Mouse (Mus musculus) liver, embryonic 15.5 days (tissue): ENCODE data around the gene Sstr3. TPM values are rescaled to one million over a fixed set of nuclear protein-coding genes. Genes with fewer than 3 reads are reported as not detected.

ENCODE experiments used
- ATAC-seq: fragments of 200-750 bp; cut with Nextera tagmentation; 2 replicates; pipeline ENCODE4 v1.8.0; 2017; ENCODE audit warnings: moderate number of reproducible peaks, mild to moderate bottlenecking, moderate library complexity; ENCODE audit not compliant: insufficient read depth
- H3K27ac ChIP-seq: fragments of 300-500 bp; sonication (generic); replicated peaks from 2 replicates; pipeline ENCODE4 v1.5.1; 2015; ENCODE audit warnings: mild to moderate bottlenecking, inconsistent platforms
- H3K27me3 ChIP-seq: fragments of 300-500 bp; sonication (generic); 2 replicates; pipeline ENCODE4 v1.6.1; 2015; ENCODE audit warnings: mild to moderate bottlenecking, inconsistent platforms
- H3K36me3 ChIP-seq: fragments of 300-500 bp; sonication (generic); replicated peaks from 2 replicates; pipeline ENCODE4 v1.6.1; 2015; ENCODE audit warnings: moderate library complexity, mild to moderate bottlenecking, inconsistent platforms
- H3K4me1 ChIP-seq: fragments of 300-500 bp; sonication (generic); replicated peaks from 2 replicates; pipeline ENCODE4 v1.6.1; 2015; ENCODE audit warnings: inconsistent platforms
- H3K4me2 ChIP-seq: fragments of 300-500 bp; sonication (generic); 2 replicates; pipeline ENCODE4 v1.6.1; 2015; ENCODE audit warnings: moderate library complexity, mild to moderate bottlenecking, inconsistent platforms
- H3K4me3 ChIP-seq: fragments of 300-500 bp; sonication (generic); replicated peaks from 2 replicates; pipeline ENCODE4 v1.5.1; 2015; ENCODE audit warnings: mild to moderate bottlenecking, inconsistent platforms
- H3K9ac ChIP-seq: fragments of 300-500 bp; sonication (generic); 2 replicates; pipeline ENCODE4 v1.6.1; 2015; ENCODE audit warnings: moderate library complexity, mild to moderate bottlenecking, inconsistent platforms
- H3K9me3 ChIP-seq: fragments of 300-500 bp; sonication (generic); replicated peaks from 2 replicates; pipeline ENCODE4 v1.6.1; 2016; ENCODE audit warnings: inconsistent platforms
- WGBS: fragments of 180-500 bp; shearing (Covaris S2); methylation state at CpG from one replicate; pipeline ENCODE4 v1.1.7; 2015; ENCODE audit warnings: mixed read lengths; ENCODE audit not compliant: insufficient replicate concordance; 5-methylcytosine and 5-hydroxymethylcytosine counted together
- polyA plus RNA-seq: library from polyadenylated mRNA; unstranded; fragments of >200 nt; fragmentation: Nextera tagmentation; extraction: Ambion mirVana; gene quantifications from 2 replicates; pipeline ENCODE4 v1.2.1, GENCODE M21; 2015

Gene Sstr3
- polyA plus RNA-seq, 1 experiment from 2014 or later = not detected

DNA sequence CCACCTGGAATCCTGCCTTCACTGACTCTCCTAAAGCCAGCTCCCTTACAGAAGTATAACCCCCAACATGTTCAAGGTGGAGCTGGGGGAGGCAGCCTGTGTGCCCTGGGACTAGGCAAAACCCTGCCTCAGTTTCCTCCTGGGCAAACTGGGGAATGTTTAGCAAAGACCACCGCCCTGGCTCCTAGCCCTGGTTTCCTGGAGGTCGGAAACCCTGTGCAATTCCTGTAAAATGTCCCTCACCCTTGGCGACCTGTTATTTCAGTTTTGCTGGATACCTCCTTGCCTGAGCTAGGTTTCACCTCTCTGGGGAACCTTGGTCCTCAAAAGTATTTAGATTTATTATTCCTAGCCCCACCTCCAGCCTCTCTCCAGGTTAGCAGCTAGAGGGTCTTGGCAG is 14.3 kb downstream of the Sstr3 start:
- H3K36me3 ChIP-seq = no peaks in the 10 kb centered on the region
- no peaks in the 10 kb centered on the region; the same call in 1 of the 2 replicates for H3K27me3 ChIP-seq
- no peak overlapping the region for H3K9ac ChIP-seq
- peaks cover 34% of the 10 kb centered on the region for H3K4me1 ChIP-seq
- H3K4me3 ChIP-seq = no peak overlapping the region
- no peaks in the 10 kb centered on the region for H3K9me3 ChIP-seq
- no peak for ATAC-seq
- H3K4me2 ChIP-seq = no peak overlapping the region
- H3K27ac ChIP-seq = no peak overlapping the region
- 41% methylated on average over 3 of the region's 3 CpGs for WGBS

DNA sequence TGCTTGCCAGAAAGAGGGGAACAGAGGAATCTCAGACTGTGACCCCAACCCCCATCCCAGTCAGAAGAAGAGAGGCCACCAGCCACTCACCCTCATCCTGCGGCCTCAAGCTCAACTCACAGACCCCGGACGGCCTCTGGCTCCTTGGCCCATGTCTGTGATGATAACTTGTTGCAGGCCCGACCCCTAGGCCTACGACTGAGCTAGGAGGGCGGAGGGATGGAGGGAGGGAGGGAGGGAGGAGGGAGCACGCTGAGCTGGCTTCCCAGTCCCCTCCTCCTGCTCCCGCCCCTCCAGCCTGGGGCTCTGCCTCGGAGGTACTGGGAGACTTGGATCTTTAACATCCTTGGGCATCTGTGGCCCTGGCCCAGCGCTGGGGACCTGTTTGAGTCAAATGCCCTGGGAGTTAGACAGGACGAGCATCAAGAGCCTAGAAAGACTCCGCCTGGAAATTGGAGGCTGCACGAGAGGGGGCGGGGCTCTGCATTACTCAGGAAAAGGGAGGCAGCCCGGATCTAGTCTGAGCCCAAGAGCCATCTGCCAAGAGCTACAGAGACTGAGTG is 15.0 kb downstream of the Sstr3 start:
- WGBS = 23% methylated on average over 15 of the region's 15 CpGs
- Histone ChIP-seq H3K27ac (peak overlapping the region; percentile 41; the same call in 1 of the 2 replicates), H3K36me3 (no peaks in the 10 kb centered on the region), H3K9ac (no peak overlapping the region), H3K9me3 (no peaks in the 10 kb centered on the region), H3K4me2 (peak overlapping the region; percentile 56), H3K27me3 (no peaks in the 10 kb centered on the region; the same call in 1 of the 2 replicates), H3K4me3 (peak overlapping the region; percentile 42), H3K4me1 (peaks cover 34% of the 10 kb centered on the region)
- no peak for ATAC-seq

DNA sequence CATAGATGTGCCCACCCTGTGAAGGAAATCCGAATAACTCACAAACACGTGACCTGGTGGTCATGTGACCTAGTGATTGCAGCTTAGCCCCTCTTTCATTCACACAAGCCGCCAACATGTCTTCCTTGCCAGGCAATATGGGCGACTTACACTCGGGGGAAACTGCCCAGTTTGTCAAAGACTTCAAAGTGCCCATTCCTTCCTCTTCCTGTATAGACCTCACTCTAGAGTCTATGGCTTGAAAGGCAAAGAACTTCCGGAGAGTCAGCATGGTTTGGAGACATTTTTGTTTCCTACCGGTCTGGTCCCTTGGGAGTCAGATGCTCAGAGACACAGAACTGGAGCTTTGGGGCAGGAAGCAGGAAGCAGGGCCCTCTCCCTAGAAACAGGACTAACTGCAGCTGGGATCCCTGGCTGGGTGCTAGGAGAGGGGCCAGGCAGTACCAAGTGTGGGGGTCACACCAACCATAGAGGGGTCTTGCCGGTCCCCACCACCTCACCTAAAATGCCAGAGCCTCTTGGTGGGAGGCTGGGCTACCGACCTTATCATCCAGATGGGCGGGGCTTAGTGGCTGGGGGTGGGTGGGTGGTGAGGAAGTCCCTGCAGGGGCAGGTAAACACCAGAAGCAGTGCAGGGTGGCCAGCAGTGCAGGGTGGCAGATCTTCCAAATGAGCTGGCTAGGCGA is 15.6 kb downstream of the Sstr3 start:
- peak overlapping the region; percentile 42 for H3K4me3 ChIP-seq
- 22% methylated on average over 11 of the region's 11 CpGs for WGBS
- H3K4me1 ChIP-seq = peaks cover 34% of the 10 kb centered on the region
- H3K9me3 ChIP-seq = no peaks in the 10 kb centered on the region
- no peaks in the 10 kb centered on the region for H3K36me3 ChIP-seq
- peak overlapping the region; percentile 56 for H3K4me2 ChIP-seq
- no peaks in the 10 kb centered on the region; the same call in 1 of the 2 replicates for H3K27me3 ChIP-seq
- peak overlapping the region; percentile 41; the same call in 1 of the 2 replicates for H3K27ac ChIP-seq
- H3K9ac ChIP-seq = no peak overlapping the region
- no peak for ATAC-seq

DNA sequence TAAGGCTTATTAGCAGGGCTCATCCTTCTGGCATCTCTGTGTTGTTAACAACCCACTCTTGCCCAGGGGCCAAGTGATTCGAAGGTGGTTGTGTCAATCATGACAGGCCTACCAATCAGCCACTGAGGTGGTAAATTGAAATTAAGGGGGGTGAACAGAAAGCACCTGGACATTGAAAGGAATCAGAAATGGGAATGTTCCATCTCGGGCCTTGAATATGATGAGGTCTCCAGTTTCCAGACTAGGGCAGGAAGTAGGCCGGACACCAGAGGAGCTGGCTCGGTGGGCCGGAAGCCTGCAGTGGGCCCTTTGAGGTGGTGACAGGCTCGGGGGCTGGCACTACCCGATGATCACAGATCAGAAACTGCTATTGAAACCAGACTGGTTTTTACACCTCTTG is 16.5 kb downstream of the Sstr3 start:
- Histone ChIP-seq H3K9me3 (no peaks in the 10 kb centered on the region), H3K4me1 (peaks cover 33% of the 10 kb centered on the region), H3K27ac (no peak overlapping the region), H3K27me3 (no peaks in the 10 kb centered on the region; the same call in 1 of the 2 replicates), H3K9ac (no peak overlapping the region), H3K4me2 (no peak overlapping the region), H3K4me3 (no peak overlapping the region), H3K36me3 (no peaks in the 10 kb centered on the region)
- 43% methylated on average over 7 of the region's 7 CpGs for WGBS
- no peak for ATAC-seq

DNA sequence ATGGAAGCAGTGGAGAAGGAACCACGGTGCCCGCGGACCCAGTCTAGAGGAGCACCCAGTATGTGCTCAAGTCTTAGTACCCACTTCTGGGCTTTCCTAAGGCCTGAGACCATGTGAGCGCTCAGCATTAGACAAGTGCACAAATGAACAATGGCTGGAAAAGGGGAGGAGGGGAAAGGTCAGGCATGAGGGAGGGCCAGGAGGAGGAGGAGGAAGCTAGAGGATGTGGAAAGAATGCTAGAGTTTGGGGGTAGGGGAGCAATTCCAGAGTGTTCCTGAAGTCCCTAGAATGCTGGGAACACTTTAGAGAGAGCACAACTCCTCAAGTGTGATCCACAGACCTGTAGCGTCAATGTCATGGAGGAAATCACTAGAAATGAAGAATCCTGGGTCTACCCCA is 20.3 kb downstream of the Sstr3 start:
- no peaks in the 10 kb centered on the region for H3K9me3 ChIP-seq
- 87% methylated on average over 5 of the region's 5 CpGs for WGBS
- H3K9ac ChIP-seq = no peak overlapping the region
- ATAC-seq = no peak
- no peak overlapping the region for H3K4me2 ChIP-seq
- no peaks in the 10 kb centered on the region for H3K27me3 ChIP-seq
- no peak overlapping the region for H3K27ac ChIP-seq
- no peak overlapping the region for H3K4me3 ChIP-seq
- H3K4me1 ChIP-seq = peaks cover 7% of the 10 kb centered on the region; the same call in 1 of the 2 replicates
- no peaks in the 10 kb centered on the region for H3K36me3 ChIP-seq

DNA sequence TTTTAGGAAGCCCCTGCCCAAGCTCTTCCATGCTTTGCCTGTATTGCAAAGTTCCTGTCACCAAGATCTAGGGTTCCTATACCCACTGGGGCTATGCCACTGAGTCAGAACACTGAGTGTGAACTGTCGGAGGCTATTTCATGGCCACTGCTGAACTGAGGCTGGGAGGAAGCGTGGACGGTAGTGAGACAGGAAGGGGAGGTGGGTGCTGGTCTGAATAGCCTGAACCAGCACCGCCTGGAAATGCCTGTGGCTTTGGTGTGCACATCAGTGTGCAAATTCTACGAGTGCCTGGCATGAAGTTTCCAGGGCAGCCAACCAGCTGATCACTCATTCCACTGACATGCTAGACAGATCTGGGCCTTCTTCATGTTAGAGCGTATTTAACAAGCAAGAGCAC is 22.6 kb downstream of the Sstr3 start:
- WGBS = 41% methylated on average over 6 of the region's 6 CpGs
- H3K4me2 ChIP-seq = no peak overlapping the region
- H3K9ac ChIP-seq = no peak overlapping the region

DNA sequence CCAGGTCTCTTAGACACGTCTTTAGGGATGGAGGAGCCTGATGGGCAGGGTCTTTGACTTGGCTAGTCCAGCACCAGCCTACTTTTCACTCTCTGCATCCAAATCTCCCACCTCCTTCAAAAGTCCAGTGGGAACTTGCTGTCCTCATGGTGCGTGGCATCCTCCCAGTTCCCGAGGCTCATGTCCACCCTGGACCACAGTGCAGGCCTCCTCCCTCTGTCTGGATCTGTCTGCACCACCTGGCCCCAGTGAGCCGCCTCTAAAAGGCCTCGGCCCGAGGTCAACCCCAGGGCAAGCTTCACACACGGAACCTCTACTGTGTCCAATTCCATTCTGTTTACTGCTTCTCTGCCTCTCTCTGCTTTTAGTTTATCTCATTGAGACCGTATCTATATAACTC is 23.2 kb downstream of the Sstr3 start:
- Histone ChIP-seq H3K4me3 (no peak overlapping the region), H3K4me2 (no peak overlapping the region), H3K9me3 (no peaks in the 10 kb centered on the region), H3K27ac (no peak overlapping the region), H3K9ac (no peak overlapping the region), H3K27me3 (no peaks in the 10 kb centered on the region), H3K36me3 (no peaks in the 10 kb centered on the region), H3K4me1 (no peaks in the 10 kb centered on the region; the same call in 1 of the 2 replicates)
- 59% methylated on average over 8 of the region's 8 CpGs for WGBS
- ATAC-seq = no peak

More for the DNA sequence above, 22.6 kb downstream of the Sstr3 start:
- Histone ChIP-seq H3K36me3 (no peaks in the 10 kb centered on the region), H3K4me3 (no peak overlapping the region), H3K27me3 (no peaks in the 10 kb centered on the region), H3K9me3 (no peaks in the 10 kb centered on the region), H3K4me1 (no peaks in the 10 kb centered on the region; the same call in 1 of the 2 replicates), H3K27ac (no peak overlapping the region)
- ATAC-seq = no peak

DNA sequence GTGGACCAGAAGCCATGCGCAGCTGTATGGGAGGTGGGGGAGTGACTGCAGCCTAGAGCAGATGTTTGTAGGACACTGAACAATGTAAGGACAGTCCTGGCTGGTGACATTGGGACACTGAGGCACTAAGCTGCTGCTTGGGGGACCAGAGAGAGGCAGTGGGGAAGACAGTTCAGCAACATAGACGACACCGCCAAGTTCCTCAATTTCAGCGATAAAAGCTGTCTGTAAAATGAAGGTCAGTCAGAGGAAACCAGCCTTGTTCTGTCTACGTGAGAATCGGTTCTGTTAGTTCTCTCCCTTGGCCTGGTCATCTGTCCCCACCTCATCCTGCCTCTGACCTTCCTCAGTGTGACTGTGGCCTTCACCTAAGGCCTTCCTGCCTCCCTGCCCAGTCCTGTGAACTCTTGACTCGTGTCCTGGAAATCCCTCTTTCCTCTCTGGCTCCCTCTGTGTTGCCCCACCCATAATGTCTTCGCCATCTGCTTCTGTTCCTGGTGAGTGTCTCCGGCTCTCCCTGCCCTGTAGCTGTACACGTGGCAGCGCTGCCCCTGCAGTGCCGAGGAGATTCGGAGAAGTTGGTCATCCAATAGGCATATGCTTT is 24.3 kb downstream of the Sstr3 start:
- no peaks in the 10 kb centered on the region for H3K9me3 ChIP-seq
- no peak overlapping the region for H3K9ac ChIP-seq
- H3K27me3 ChIP-seq = no peaks in the 10 kb centered on the region
- H3K4me2 ChIP-seq = no peak overlapping the region
- no peak overlapping the region for H3K27ac ChIP-seq
- H3K4me3 ChIP-seq = no peak overlapping the region
- H3K4me1 ChIP-seq = no peaks in the 10 kb centered on the region; the same call in 1 of the 2 replicates
- no peaks in the 10 kb centered on the region for H3K36me3 ChIP-seq
- ATAC-seq = no peak
- WGBS = 28% methylated on average over 13 of the region's 13 CpGs

DNA sequence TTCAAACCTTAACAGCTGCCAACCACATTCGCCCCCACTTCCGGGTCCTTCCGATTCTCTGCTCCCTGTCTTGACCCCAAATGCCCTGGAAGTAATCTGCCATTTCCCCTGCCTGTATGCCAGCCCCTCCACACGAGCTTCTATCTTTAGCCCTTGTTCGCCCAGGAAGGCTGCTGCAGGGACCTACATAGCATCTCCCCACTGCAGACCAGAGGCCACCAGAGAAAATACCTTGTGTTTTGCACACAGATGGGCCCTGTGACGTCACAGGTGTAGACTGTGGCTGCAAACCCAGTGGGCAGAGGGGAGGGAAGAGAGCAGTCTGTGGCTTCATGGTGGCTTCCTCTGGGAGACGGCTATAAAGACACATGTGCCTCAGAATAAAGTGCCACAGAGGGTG is 26.3 kb downstream of the Sstr3 start:
- no peak for ATAC-seq
- H3K4me3 ChIP-seq = no peak overlapping the region
- H3K4me1 ChIP-seq = peaks cover 6% of the 10 kb centered on the region
- WGBS = 39% methylated on average over 7 of the region's 7 CpGs
- no peaks in the 10 kb centered on the region for H3K27me3 ChIP-seq
- no peak overlapping the region for H3K9ac ChIP-seq
- H3K4me2 ChIP-seq = no peak overlapping the region
- H3K36me3 ChIP-seq = no peaks in the 10 kb centered on the region
- H3K9me3 ChIP-seq = no peaks in the 10 kb centered on the region
- no peak overlapping the region for H3K27ac ChIP-seq

DNA sequence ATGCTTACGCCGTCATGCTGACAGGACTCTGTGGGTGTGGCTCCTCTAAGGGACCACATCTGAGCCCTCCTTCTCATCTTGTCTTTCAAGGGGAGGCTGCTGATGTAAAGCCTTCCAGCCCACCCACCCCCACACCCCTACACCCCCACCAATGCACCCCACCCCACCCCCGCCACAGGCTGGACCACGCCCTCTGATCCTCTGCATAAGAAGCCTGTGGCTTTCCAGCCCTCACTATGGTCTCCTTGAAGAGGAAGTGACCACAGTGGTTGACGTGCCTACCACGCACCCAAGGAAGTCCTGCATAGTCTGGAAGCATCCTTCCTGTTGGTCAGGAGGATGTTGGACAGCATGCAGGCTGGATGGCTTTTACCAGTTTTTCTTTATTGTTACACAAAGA is 28.7 kb downstream of the Sstr3 start:
- WGBS = 29% methylated on average over 6 of the region's 6 CpGs
- Histone ChIP-seq H3K4me2 (no peak overlapping the region), H3K9ac (no peak overlapping the region), H3K4me3 (no peak overlapping the region), H3K27me3 (no peaks in the 10 kb centered on the region), H3K9me3 (no peaks in the 10 kb centered on the region), H3K27ac (no peak overlapping the region), H3K36me3 (no peaks in the 10 kb centered on the region), H3K4me1 (peaks cover 11% of the 10 kb centered on the region)
- no peak for ATAC-seq

DNA sequence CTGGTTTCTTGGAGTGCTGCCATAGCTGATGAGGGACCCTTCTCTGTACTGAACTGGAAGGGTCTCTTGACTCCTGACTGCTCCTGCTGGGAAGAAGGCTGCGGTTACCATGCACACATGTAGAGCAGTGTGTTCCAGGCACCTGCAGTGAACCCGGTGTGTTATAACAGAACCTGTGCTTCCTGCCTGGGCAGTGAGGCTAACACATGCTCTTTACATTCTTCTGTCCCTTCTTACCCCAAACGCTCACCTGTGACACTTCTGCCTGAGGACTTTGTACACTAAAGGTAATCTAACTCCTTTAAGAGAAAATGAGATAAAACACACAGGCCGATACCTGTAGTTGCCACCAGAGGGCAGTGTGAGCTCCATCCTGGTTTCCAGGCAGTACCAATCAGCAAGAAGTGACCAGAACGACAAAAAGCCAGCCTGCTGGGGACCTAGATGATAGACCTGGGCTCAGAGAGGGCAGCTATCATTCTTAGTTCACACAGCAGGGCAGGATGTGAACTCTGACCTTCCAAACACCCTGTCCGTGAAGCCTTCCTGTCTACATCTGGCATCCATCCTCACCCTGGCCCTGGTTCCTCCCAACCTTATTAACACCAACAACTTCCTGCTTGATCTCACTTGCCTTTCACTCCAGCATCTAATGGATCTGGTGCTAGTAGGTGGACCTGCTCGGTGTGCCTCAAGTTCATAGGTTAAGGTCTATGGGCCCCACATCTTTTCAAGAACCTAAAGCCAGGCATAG is 29.9 kb downstream of the Sstr3 start:
- Histone ChIP-seq H3K27me3 (no peaks in the 10 kb centered on the region), H3K27ac (no peak overlapping the region), H3K4me1 (peaks cover 11% of the 10 kb centered on the region; the same call in 1 of the 2 replicates), H3K4me3 (no peak overlapping the region), H3K36me3 (no peaks in the 10 kb centered on the region), H3K4me2 (no peak overlapping the region), H3K9ac (no peak overlapping the region), H3K9me3 (no peaks in the 10 kb centered on the region)
- 23% methylated on average over 7 of the region's 7 CpGs for WGBS
- 0 out of 2 replicates have a peak, but pooled peaks have one; percentile 3 for ATAC-seq
